Mouse (Mus musculus): Measurements from ENCODE around the gene Etv1.

- TF ChIP-seq CTCF (conservative IDR thresholded peaks at IDR 0.05; ENCODE audit: low read length) (no peak), NANOG (IDR thresholded peaks at IDR 0.05; ENCODE audit: borderline replicate concordance, low read length) (no peak), POU5F1 (IDR thresholded peaks at IDR 0.05; ENCODE audit: borderline replicate concordance, low read length) (no peak)
Measured at GRCm38 (mm10) chr12:38874470-38874995, 95.4 kb downstream of the Etv1 start.
